Mouse (Mus musculus) ES-E14 (cell line): ENCODE data around the gene Kdm1b.

ENCODE experiments used
- CHD2 ChIP-seq: IDR thresholded peaks from 2 replicates; pipeline ENCODE4 v1.6.1; 2014; ENCODE audit warnings: mild to moderate bottlenecking, low read depth, low read length, inconsistent platforms
- MAFK ChIP-seq: IDR thresholded peaks from 2 replicates; pipeline ENCODE4 v1.6.1; 2014; ENCODE audit warnings: mild to moderate bottlenecking, low read depth, low read length, inconsistent platforms; ENCODE audit not compliant: insufficient read depth

DNA sequence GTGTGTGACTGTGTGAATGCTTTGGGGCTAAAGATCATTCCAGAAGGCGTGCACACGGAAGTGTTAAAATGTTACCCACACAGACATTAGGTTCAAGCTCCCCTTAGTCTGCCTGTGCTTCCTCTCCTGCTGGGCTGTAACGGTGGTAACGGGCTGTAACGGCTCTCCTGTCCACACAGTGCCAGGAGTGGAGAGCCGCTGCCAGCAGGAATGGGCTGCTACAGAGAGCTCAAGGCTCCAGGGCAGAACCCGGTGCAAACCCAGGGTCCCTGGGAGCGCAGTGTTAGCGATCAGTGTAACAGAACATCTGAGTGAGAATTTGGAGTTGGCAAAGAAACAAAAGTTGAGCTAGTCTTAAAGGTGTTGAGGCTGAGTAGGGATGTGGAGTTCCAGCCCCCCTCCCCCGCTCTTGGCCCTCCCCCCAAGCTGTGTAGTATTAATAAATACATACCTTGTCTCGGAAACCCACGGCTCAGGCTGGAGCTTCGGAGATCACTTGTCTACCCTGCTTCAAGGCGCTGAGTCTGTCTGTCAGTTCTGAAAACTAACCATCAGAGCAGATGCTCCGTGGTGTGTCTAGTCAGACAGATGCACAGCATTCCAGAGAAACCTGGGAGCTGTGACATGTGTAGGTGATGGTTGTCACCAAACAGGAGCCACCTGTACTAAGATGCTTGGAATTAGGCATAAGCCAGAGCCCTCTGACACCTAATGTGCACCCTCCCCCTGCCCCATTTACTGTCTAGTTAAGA, 27.2 kb downstream of the Kdm1b start:
- TF ChIP-seq CHD2 = no peak
- TF ChIP-seq MAFK = no peak
